Mouse (Mus musculus) erythroblast, adult 5-6 weeks (primary cell): ENCODE data around the gene Siah1b. TPM values are rescaled to one million over a fixed set of nuclear protein-coding genes. Genes with fewer than 3 reads are reported as not detected.

Source experiments
- ATAC-seq: replicated peaks from 2 replicates; pipeline ENCODE4 v1.8.0; 2016; ENCODE audit warnings: moderate number of reproducible peaks, mild to moderate bottlenecking, moderate TSS enrichment, inconsistent platforms; ENCODE audit not compliant: poor library complexity, low FRiP score, severe bottlenecking
- total RNA-seq, 2 experiments: library from RNA; stranded (forward) in 1 of 2; stranded (reverse) in 1 of 2; fragments of 150-400 nt in 1 of 2; fragments of 200-764, 138-1000 nt in 1 of 2; gene quantifications; 2 replicates each; pipeline versions ENCODE4 v1.2.3 to v1.2.4; 2015 to 2017; ENCODE audit warnings: low replicate concordance in 2 of 2

Gene Siah1b
- total RNA-seq (2015; ENCODE audit: low replicate concordance) (10.4 and 15.9 TPM in 2 replicates), total RNA-seq (2017; ENCODE audit: low replicate concordance) (5.1 and 9.3 TPM in 2 replicates)

GRCm38 (mm10) chrX:164076040-164076775 is at the start of gene Siah1b:
TSS of gene Siah1b (minus strand) at chrX:164076493.
- ATAC-seq = peak; percentile 97

DNA sequence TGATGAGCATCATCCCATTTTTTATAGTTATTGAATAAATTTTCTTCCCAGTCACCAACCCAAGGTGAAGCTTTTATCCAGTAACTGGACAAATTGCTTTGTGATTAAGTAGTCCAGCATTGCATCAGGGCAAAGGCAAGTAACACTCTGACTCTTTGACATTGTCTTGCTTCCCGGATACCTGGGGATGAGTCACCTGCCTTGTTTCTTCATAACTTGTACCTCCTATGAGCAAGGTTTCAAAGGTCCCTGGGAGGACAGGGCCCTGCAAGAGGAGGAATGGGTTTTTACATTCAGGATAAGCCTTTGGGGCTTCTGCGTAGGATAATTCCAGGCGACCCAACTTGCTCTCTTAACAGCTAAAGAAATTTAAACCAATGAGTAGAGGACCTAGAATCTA is 47.6 kb upstream of the Siah1b start:
- ATAC-seq = no peak

- ATAC-seq = no peak
These were observed 37.5 kb upstream of the Siah1b start for GRCm38 (mm10) chrX:164113744-164114143.

DNA sequence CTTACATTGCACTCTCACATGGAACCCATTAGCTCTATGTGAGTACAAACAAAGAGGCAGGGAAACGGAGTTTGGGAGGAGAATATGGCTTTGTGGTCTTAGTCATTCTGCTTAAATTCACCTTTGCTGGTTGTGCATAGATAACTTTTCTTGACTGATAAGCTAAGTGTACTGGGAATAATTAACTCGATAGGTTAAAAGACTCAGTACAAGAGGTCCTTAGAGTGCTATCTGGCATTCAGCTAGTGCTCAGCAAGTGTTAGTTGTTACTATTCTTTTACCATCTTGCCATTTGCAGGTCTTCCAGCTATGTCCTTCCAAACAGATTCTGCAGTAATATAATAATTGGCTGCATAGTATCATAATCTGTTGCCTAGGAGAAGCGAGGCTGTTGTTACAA is 34.9 kb upstream of the Siah1b start:
- ATAC-seq = no peak

DNA sequence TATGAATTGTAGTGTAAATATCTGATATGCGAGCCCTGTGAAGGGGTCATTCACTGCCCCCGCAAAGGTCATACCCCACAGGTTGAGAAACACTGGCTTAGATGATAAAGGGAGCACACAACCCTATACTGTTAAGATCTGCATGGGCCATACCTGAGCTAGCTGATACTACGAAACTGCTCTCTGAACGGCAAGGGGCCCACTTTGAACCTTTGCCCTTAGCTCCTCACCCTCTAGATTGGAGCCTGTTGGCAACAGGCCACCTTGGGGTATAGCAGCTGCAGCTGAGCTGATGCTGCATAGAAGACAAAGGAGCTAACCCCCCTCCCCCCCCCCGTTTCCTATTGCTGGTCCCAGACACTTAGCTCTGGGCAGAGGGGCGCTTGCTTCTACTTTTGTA is 26.4 kb upstream of the Siah1b start:
- no peak for ATAC-seq

DNA sequence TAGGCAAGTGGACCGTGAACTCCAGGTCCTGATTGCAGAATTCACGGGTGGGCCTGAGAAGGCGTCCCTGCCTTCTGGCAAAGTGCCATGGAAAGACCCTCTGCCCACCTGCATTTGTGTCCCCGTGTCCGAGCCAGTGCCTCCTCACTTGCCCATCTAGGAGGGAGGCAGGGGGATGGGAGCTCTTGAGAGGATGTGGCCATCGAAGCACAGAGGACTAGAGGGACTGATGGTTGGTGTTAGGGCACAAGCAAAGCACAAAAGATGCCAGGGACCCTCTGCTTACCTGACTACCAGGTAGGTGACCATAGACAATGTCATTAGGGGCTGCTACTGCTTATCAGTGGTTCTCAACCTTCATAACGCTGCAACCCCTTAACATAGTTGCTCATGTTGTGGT is 25.9 kb upstream of the Siah1b start:
- ATAC-seq = no peak

DNA sequence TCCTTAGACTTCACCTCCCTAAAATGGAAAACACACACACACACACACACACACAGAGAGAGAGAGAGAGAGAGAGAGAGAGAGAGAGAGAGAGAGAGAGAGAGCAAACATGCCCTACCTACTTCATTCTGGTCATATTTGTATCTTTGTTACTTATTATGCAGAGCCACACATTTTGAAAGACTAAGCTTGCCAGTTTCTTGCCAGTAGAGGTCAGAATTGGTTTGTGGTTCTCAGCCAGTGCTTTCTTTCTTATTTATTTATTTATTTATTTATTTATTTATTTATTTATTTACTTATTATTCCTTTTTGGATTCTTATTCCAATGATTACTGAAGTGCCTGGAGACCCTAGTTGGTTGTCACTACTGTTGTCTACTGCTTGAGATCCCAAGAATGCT is 25.2 kb upstream of the Siah1b start:
- ATAC-seq = no peak

DNA sequence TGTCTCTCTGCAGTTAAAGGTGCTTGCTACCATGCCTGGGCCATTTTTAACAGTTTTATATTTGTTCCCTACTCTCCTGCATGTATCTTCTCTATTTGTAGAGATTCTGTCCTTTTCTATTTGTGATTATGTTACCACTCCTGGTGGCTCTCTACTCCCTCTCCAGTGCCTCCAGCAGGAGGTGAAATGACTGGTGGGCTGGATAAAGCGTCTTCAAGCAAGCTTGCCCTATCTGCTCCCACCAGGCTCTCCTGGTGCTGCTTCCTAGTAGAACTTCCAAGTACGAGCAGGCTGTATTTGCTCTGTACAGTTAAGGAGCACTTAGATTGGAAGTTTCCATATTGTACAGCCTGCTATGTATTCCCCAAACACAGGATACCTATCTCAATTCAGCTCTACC is 19.5 kb upstream of the Siah1b start:
- no peak for ATAC-seq

DNA sequence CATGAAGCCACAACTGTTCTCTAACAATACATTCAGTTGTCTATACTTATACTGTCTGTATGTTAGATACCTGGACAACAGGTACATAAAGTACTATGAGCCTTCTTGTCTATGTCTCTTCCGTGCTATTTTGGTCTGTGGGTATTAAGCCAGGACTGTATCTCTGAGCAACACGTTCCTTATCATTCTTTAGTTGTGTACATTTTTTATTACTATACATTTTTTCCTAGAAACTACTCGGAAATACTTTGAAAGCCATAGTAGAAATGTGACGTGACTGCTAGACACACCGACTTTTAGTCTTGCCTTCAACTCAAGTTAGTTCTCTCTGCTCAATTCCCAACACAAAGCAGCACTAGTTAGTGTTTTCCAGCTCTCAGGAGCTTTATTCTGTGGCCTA is 17.1 kb upstream of the Siah1b start:
- peak; percentile 36 for ATAC-seq

- no peak for ATAC-seq
These were observed 16.2 kb upstream of the Siah1b start for GRCm38 (mm10) chrX:164092300-164093169.

DNA sequence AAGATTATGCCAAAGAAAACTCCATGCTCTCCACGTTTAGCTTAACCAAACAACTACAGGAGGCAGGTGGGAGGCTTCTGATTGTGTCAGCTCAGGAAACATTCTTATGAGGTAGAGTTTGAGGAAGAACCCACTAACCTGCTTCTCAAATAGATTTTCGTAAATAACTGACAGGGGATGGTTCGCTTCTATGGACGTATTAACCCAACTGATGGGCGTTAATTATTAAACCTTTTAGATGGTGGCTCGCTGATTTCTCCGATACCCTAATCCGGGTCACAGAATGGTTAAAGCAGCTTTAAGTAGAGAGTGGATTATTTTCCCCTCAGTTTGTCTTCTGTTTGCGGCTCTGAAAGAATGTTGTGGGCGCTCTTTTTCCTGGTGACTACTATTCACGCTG is 13.6 kb upstream of the Siah1b start:
- ATAC-seq = no peak

DNA sequence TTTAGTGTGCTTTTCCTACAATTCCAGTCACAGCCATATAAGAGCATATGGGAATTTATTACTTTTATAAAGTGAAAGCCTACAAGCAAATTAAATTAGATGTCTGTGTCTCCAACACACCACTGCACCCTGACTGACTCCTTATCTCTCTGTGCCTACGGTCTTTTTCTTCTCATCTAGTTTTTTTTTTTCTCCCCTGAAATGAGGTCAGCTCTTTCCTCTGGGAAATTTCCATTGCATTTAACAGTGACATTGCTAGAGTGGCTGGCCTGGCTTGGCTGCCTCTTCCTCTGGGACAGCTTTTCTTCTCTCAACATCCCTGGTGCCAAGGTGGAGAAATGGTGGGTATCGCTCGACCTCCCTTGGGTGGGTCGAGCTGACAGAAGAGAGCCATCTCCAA is 12.3 kb upstream of the Siah1b start, which contains the start of gene Cltrn:
Cltrn (plus strand) TSS at position 249 of the 400 bp plus-strand sequence.
- ATAC-seq = 0 out of 2 replicates have a peak, but pooled peaks have one; percentile 26

- ATAC-seq = no peak
These were observed 5.7 kb upstream of the Siah1b start for GRCm38 (mm10) chrX:164082030-164082429.

DNA sequence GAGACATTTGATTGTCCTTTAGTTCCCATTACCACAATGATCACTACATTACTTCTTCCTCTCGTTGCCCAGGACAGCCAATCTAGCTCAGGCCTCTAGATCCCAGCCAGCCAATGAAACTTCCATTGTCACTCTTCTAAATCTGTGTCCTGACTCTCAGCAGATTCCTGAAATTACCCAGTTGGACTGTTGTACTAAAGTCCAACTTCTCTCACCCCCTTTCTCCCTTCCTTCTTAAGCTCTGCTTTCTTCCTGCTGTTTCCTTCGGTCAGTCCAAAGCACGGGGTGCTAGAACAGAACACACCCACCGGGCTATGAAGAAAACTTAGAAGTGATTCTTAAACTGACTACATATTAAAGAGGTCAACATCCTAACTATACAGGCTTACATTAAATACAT is 7.3 kb downstream of the Siah1b start:
- ATAC-seq = no peak

DNA sequence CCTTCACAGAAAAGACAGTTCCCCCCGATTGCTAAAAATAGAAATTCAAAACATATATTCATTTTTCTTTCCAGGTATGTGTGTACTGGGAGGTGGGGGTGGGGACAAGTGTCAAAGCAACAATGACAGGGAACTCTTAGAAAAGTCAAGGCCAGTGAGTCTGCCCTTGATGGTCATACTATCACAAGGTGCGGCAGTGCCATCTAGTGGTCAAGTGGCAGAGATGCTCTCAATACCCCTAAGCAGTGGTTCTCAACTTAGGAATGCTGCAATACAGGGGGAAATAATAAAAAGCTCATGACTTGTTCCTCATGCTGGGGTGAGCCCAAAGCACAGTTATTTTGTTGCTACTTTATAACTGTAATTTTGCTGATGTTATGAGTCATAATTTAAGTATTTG is 10.1 kb downstream of the Siah1b start:
- ATAC-seq = peak; percentile 98

DNA sequence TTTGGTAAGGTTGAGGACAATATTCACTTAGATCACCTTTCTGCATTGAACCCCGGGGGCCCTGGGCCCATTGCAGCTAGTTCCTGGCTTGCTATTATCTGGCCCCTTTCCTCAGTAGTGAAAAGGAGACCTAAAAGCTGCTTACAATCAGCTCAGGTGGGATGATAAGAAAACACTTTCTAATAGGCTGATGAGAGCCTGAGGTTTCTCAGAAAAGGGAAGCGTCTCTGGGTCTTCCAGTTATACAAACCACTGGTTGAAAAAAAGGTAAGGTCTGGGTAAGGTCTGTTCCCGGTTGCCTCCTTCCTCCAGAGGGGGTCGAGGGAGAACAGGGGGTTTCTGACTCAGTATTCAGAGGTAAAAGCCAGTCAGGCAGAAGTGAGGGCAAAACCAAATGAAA is 17.2 kb downstream of the Siah1b start:
- ATAC-seq = no peak

- ATAC-seq = no peak
These were observed 17.8 kb downstream of the Siah1b start for GRCm38 (mm10) chrX:164058523-164058922.

DNA sequence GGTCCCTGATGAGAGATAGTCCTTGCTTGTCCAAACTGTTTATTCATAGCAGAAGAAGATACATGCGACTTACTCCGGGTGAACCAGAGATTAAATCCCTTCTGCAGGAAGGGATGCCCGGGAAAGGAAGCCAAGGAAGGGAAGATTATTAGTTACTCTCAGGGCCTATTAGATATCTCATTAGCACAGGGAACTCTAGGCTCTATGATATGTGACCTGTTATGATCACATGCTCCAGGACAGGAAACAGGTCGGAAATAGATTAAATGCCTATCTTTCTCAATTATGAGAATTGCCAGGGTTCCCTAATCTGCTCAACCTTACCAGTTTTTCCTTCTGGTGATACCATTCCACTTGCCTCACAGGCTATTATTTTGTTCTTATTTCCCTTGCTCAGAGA is 20.6 kb downstream of the Siah1b start:
- no peak for ATAC-seq

DNA sequence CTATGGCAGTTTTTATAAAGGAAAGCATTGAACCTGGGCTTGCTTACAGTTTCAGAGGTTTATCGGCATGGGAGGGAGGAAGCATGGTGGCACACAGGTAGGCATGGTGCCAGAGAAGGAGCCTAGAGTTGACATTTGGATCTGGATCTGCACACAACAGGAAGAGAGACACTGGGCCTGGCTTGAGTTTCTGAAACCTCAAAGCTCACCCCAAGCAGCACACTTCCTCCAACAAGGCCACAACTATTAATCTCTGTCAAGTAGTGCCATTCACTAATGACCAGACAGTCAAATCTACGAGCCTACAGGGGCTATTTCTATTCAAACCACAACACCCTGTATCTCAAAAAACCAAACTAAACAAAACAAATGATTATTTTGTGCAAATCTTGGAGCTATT is 29.6 kb downstream of the Siah1b start:
- no peak for ATAC-seq

- ATAC-seq = no peak
These were observed 34.2 kb downstream of the Siah1b start for GRCm38 (mm10) chrX:164042069-164042468.

DNA sequence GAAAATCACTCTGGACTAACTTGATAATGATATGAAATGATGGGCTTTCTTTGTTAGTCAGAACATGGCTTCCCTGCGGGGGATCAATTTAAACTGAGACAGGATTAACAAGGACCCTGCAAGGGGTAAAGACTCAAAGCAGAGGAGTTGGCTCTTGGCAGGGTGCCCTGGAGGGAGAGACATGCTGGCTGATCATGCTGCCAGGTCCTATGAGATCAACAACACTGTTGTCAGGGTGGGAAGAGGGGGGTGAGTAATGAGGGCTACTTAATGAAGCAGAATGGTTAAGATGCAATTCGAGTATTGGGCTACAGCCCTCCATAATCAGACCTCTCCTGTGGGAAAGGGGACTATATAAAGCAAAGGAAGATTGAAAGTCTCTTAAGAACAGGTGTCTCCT is 37.4 kb downstream of the Siah1b start:
- ATAC-seq = no peak
